Mouse (Mus musculus) T-helper 17 cell (primary cell): Measurements from ENCODE around the gene Syndig1.

Source experiments
- in situ Hi-C, 2 experiments: fragments of 300-600 bp; cut with MboI, MseI; formaldehyde crosslinking; loops; 1 replicate in 1 of 2; 2 replicates in 1 of 2; pipeline ENCODE4 v1.15.1; 2025; ENCODE audit warnings: high pct_unique_total_duplicates in 2 of 2

The Syndig1 gene

GRCm38 (mm10) chr2:149971014-149971413 lies 142.0 kb downstream of the Syndig1 start:
- in situ Hi-C loops = no loop called here

DNA sequence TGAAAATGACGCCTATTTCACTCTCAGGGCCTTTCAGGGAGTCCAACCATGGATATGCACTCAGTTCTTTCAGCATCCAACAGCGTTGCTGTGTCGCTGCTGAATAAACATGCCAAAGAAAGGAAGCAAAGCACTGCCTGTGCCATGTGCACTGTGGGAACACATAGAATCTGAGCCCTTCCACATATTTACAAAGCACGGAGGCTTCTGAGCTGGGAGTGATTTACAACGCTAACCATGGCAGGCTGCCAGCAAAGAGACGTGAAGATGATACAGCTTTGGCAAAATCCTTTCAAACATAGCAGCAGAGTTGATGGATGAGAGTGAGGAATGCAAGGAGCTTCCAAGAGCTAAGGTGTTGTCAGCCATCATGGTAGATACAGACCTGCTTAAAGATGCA lies 144.6 kb downstream of the Syndig1 start:
- in situ Hi-C loops = no loop called here

DNA sequence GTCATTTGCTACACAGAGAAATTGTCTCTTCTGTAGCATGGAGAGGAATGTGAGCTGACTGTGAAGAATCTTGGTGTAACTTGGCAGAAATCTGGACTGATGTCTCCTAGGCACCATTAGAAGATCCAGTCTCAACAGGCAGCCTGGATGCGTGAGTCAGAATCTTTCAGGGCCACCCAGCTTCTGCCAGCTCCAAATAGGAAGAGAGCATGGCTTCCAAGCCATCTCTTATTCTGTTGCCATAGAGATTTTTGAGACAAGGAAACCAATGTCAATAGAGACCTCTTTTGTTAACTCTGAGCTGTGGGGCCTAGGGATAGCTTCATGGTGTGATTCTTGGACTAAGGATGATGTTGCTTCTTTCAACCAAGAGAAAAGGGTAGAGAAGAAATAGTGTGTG lies 151.4 kb downstream of the Syndig1 start:
- in situ Hi-C loops = no loop called here

DNA sequence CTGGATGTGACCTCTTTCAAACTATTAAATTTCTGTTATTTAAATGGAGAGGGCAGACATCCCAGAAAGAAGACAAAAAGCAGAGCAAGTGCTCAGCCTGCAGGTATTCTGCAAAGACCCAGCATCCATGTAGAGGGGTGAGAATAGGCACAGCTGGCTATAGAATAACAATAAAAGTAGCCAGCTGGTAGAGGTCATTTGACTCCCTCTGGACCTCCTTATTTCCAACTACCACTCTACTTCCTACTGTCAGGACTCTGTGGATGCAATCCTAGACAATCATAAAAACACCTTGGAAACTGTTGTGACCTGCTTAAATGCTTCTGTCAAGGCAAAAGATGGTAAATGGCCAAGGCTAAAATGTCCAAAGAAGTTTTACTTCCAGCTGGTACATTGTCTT lies 153.5 kb downstream of the Syndig1 start:
- in situ Hi-C loops = no loop called here

DNA sequence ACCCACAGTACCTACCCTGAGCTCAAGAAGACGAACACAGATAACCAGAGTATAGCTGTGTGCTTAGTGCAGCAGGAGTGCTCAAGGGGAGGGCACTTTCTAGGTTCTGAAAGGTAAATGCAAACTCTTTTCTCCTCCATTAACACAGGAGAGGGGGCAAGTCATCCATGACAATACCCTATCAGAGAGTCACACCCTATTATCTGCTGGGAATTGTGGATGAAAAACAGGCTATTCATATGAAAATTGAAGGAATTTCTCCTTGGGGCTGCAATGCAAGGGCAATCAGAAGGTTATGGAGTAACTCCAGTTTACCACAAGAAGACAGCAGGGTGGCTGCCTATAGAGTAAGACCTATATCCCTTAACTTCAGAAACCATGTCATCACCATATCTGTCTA lies 154.1 kb downstream of the Syndig1 start:
- in situ Hi-C loops = no loop called here

DNA sequence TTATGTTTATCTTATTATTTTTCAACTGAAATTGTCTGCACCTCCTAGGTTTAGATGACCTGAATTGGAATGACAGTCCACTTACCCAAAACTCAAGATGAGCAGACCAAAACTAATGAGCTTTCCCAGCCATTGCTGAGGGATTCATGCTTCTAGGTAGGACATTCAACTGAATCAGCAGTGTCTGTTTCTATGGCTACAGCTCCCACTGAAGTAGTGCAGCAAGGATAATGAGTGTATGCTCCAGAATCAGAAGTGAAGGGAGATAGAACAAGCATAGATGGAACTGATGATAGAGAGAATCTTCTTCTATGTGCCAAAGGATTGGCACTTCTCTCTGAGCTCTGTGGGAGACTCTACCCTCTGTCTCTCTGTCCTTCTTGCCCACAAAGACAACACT lies 158.6 kb downstream of the Syndig1 start:
- in situ Hi-C loops = no loop called here

DNA sequence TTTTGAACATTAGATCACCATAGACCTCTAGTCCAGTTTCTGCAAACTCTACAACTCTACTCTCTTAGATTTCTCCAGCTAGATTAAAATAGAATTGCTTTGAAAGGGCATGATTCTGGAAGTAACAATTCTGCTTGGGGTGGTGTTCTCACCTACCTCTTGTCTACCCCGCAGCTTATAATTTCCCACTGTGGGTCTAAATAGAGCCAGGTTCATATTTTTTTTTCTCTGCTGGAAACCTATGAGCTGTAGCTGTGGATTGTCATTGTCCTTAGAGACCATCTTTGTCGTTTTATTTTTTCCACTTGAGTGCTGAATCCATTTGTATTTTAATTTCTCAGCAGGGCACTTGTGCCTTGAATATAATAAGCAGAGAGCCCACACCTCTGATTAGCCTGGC lies 162.5 kb downstream of the Syndig1 start:
- in situ Hi-C loops = no loop called here

DNA sequence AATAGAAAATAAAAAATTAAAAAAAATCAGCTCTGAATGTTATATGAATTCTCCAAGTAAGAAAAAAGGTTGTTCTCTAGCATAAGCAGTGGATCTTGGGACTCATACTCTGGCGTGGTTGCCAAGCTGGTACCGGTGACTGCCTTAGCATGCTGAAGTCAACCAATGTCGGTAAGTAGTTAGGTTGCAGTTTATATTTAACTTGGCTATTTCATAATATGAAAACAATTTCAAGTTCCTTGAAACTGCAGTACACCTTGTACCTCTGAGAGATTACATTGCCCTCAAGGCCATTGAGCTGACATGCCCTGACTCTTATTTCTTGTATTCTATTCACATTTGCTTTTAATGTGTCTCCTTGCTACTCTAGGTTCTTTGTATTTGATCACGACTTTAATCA lies 163.9 kb downstream of the Syndig1 start:
- in situ Hi-C loops = no loop called here

DNA sequence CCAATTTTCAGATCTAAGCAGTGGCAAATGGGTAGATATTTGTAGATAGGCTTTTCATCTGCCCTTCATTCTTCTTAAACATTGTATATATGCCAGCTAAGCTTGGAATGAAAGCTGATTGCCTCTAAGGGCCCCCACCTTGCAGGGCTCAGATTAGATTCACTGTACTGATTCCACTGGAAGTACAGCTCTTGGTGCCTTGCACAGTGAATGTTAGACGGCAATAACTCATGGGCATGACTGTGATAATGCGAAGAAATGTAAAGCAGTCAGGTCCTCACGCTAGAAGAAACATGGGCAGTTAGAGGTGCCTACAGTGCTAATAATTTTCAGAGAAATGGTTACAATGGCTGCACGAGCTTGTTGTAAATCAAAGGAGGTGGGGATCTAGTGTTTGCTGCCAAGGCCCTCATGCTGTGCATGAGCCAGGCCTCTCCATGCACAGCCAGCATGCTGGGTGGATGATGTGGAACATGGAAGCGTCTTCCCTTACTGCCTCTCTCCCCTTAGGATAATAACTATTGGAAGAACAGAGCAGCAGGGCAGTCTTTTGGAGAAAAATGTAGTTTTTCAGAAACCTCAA lies 167.5 kb downstream of the Syndig1 start:
- in situ Hi-C loops = no loop called here

DNA sequence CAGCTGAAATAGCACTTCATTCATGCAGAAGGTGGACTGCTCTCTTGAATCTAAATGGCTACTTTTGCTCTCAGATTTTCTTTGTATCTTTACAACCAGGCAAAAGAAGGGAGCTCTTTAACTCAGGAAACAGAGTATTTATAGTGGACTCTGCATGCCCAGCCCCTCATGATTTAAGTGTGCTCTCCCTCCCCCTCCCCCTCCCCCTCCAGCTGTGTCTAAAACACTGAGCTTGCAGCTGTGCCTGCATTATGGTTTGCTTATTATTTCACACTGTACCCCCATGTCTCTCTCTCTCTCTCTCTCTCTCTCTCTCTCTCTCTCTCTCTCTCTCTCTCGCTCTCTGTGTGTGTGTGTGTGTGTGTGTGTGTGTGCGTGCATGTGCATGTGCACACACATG lies 168.6 kb downstream of the Syndig1 start:
- in situ Hi-C loops = no loop called here

DNA sequence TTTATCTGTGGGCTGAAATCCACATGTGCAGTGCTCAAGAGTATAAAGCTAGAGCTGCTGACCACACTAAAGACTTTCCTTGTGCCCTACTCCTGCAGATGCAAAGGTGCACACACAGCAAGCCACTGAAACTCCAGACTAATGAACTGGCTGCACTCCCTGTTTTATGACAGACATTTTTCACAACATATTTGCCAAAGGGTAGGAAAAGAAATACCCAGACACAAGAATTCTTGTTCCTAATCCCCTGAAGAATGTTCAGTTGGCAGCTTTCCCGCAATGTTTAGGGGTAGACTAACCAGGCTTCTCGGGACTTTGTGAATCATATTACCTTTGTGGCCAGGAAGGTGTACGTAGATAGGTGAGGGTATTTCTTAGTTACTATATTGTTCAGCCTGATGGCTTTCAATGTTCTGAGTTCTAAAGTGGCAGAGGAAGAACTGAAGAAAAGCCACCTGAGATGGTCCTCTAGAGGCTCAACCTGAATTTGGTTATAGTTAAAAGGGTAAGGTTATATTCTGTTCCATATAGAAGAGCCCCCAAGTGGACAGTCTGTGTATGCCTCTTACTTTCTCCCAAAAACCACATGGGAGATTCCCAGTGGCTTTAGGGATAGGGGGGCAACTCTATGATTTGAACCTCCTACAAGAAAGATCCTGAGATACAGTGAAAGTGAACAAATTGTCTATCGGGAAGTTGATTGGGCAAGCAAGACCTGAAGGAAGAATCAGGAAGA lies 169.5 kb downstream of the Syndig1 start:
- in situ Hi-C loops = no loop called here

DNA sequence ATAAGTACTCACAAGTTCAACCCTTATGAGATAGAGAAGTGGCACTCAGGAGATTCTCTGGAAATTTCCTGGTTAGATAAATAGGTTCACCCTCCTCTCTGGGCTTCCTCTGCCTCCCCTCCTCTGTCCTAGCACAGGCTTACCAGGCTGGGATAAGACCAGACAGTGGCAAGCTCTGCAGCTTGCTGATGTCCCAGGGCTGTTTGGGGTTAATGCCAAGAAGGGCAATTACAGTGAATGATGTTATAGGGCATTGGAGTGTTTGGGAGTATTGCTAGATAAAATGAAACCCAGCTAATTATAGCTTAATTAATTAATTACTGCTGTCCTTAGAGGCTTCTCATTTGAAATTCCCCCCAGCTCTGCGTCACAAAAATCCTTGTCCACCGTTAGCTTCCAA lies 171.6 kb downstream of the Syndig1 start:
- in situ Hi-C loops = no loop called here

- in situ Hi-C loops = no loop called here
Measured at GRCm38 (mm10) chr2:150003499-150003898, 174.5 kb downstream of the Syndig1 start.

DNA sequence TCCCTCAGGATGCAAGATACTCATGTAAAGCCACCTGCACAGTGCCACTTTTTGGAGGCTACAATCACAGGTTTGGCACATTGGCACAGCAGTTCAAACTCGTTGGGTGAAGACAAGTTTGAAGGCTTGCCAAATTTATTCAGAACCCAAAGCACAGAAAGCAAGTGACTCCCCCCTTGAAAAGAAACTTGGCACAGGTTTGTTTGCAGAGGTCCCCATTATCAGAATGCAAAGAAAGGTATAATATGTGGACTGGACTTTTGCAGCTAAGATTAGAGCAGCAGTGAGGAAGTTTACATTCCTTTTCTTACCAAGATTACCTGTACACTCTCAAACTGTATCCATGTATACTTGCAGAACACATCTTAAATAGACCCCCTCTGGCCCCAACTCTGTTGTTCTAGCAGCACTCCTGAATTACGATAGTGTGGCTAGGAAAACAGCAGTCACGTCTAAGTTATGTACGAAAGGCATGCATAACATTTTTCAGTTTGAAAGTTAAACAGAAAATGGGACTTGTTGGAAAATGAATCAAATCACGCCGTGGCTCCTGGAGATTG lies 183.9 kb downstream of the Syndig1 start:
- in situ Hi-C loops = no loop called here

GRCm38 (mm10) chr2:150013785-150014184 lies 184.8 kb downstream of the Syndig1 start:
- in situ Hi-C loops = no loop called here

DNA sequence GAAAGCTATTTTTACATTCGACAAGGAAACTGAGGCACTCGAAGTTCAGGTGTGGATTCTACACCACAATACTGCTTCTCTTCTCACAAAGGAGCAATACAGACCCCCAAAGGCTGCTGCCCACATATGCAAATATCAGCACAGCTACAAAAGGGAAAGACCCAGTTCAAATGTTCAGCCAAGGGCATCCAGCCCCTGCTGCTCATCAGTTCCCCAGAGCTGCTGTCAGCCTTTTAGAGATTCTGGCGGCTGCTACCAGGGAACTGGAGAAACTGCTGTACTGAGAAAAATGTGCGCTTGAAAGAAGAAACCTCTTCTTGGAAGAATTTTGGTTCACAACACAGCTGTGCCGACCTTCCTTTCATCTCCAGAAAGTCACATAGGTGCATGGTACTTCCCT lies 187.3 kb downstream of the Syndig1 start:
- in situ Hi-C loops = no loop called here

- in situ Hi-C loops = no loop called here
Measured at GRCm38 (mm10) chr2:150020706-150021105, 191.7 kb downstream of the Syndig1 start.

GRCm38 (mm10) chr2:150023873-150024339 lies 194.9 kb downstream of the Syndig1 start:
- in situ Hi-C loops = no loop called here

DNA sequence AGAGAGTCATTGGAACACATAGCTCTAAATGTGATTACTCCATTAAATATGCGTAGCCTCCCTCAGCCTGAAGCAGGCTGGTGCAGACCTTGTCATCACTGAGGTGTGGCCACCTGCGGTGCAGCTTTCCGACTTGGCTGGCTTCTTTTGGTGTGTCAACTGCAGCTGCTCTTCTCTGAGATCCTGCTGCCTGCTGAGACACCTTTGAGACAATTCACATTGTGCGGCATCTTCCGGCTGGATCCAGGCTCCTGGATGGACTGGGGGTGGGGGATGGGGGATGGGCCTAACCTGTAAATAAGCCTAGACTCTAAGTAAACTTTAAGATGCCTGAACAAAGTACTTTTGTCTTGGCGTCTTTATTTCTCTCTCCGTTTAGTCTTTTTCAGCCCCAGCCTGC lies 214.5 kb downstream of the Syndig1 start:
- in situ Hi-C loops = no loop called here
